Mouse (Mus musculus) liver, embryonic 11.5 days (tissue): ENCODE results near the gene Per1. TPM values are rescaled to one million over a fixed set of nuclear protein-coding genes. Genes with fewer than 3 reads are reported as not detected.

Experiments
- polyA plus RNA-seq: library from polyadenylated mRNA; unstranded; fragments of >200 nt; fragmentation: Nextera tagmentation; extraction: Ambion mirVana; gene quantifications from 2 replicates; pipeline ENCODE4 v1.2.1, GENCODE M21; 2014

Gene Per1
- polyA plus RNA-seq, 1 experiment from 2014 or later, result 6.6 TPM

Other genes with a start within 250 kb of the Per1 start
- gene Ndel1, start 223.4 kb upstream of the Per1 start, polyA plus RNA-seq, result 47.8 and 53.9 TPM in 2 replicates
- 0.10 and 0.16 TPM in 2 replicates for gene Rnf222, start 206.7 kb upstream of the Per1 start, polyA plus RNA-seq
- 1,252 and 1,388 TPM in 2 replicates for gene Rpl26, start 193.6 kb upstream of the Per1 start, polyA plus RNA-seq
- gene Odf4, start 168.1 kb upstream of the Per1 start, polyA plus RNA-seq, result not detected in 2 replicates
- gene Arhgef15, start 137.7 kb upstream of the Per1 start, polyA plus RNA-seq, result 5.8 and 6.8 TPM in 2 replicates
- 1.4 and 1.7 TPM in 2 replicates for gene Slc25a35, start 127.1 kb upstream of the Per1 start, polyA plus RNA-seq
- 94.4 and 97.5 TPM in 2 replicates for gene Rangrf, start 120.0 kb upstream of the Per1 start, polyA plus RNA-seq
- 60.2 and 64.9 TPM in 2 replicates for gene Pfas, start 86.8 kb upstream of the Per1 start, polyA plus RNA-seq
- 57.5 and 60.5 TPM in 2 replicates for gene Ctc1, start 79.3 kb upstream of the Per1 start, polyA plus RNA-seq
- gene Aurkb, start 49.6 kb upstream of the Per1 start, polyA plus RNA-seq, result 168 and 170 TPM in 2 replicates
- 5.9 and 6.6 TPM in 2 replicates for gene Borcs6, start 35.5 kb upstream of the Per1 start, polyA plus RNA-seq
- 39.1 and 43.5 TPM in 2 replicates for gene Tmem107, start 24.4 kb upstream of the Per1 start, polyA plus RNA-seq
- gene Vamp2, start 6.7 kb upstream of the Per1 start, polyA plus RNA-seq, result 47.2 and 56.0 TPM in 2 replicates
- 0.55 and 0.59 TPM in 2 replicates for gene Hes7, start 25.2 kb downstream of the Per1 start, polyA plus RNA-seq
- gene 9130213A22Rik, start 27.4 kb downstream of the Per1 start, polyA plus RNA-seq, result 0.10 and 0.22 TPM in 2 replicates
- 0.48 TPM in 1 of 2 replicates, not detected in the other for gene Aloxe3, start 30.7 kb downstream of the Per1 start, polyA plus RNA-seq
- not detected in 2 replicates for gene Alox12b, start 61.8 kb downstream of the Per1 start, polyA plus RNA-seq
- gene Alox8, start 102.6 kb downstream of the Per1 start, polyA plus RNA-seq, result 0.12 TPM in 1 of 2 replicates, not detected in the other
- gene Gucy2e, start 141.8 kb downstream of the Per1 start, polyA plus RNA-seq, result 0.04 and 0.05 TPM in 2 replicates
- 14.9 and 17.1 TPM in 2 replicates for gene Cntrob, start 228.6 kb downstream of the Per1 start, polyA plus RNA-seq
- 114 and 123 TPM in 2 replicates for gene Trappc1, start 228.8 kb downstream of the Per1 start, polyA plus RNA-seq
- gene Kcnab3, start 231.0 kb downstream of the Per1 start, polyA plus RNA-seq, result 0.42 and 0.52 TPM in 2 replicates
- gene Rnf227, start 245.2 kb downstream of the Per1 start, polyA plus RNA-seq, result 4.3 and 5.4 TPM in 2 replicates